Mouse (Mus musculus) thymus, postnatal 0 days (tissue): ENCODE data around the gene Lrrc26. TPM values are rescaled to one million over a fixed set of nuclear protein-coding genes. Genes with fewer than 3 reads are reported as not detected.

ENCODE experiments used
- DNase-seq: peaks from one replicate; pipeline ENCODE4 v3.0.0-alpha.2; 2015; ENCODE audit warnings: low spot score
- polyA plus RNA-seq: library from polyadenylated mRNA; unstranded; fragments of >200 nt; fragmentation: Nextera tagmentation; extraction: Ambion mirVana; gene quantifications from 2 replicates; pipeline ENCODE4 v1.2.1, GENCODE M21; 2015

Gene Lrrc26
- polyA plus RNA-seq, 1 experiment from 2014 or later, result 3.6 TPM

DNA sequence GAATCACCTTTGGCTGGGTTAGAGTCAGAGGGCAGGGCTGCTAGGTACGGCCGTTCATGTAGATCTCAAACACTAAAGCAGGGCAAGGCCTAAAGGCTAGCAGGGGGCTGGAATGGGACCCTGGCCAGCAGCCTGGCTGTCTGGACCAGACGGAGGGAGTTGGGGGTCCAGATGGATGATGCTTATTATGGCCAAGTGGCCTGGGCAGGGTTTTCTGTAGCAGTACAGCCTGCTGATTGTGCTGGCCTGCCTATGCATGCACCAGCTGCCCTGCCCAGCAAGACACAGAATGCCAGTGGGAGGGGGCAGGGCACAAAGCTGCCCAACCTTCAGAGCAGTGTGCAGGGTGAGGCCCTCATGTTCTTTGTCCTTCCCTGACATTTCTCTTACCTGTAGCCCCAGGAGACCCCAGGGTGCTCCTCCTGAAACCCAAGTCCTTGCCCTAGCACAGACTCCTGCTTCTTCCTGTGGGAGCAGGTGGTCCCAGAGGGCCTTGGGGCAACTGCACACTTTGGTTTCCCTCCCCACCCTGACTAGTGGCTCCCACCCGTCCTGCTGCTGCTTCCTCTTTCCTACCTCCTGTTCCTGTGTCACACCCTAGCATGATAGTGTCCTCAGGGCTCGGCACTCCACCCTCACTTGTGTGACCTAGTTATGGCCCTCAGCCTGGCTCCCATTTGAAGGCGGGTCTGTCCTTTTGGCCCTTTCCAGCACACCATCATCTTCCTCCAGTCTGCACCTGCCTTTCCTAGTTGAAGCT, 23.6 kb upstream of the Lrrc26 start:
- no peak for DNase-seq

DNA sequence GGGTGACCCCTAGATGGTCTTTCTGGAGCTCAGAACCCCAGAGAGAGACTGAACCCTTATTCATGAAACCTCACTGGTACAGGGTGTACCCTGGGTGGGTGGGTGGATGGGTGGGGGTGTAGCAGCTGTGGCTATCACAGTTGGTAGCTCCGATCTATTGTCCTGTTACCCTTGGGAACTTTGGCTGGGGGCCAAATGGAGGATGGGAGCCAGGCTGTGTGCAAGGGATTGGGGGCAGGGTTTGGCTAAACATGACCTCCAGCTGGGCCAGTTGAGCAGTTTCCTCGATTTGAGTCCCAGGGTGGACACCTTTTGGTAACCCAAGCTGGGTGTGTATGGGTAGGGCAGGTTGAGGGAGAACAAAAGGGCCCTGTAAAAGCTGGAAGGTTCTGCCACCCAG, 23.0 kb upstream of the Lrrc26 start:
- no peak for DNase-seq

DNA sequence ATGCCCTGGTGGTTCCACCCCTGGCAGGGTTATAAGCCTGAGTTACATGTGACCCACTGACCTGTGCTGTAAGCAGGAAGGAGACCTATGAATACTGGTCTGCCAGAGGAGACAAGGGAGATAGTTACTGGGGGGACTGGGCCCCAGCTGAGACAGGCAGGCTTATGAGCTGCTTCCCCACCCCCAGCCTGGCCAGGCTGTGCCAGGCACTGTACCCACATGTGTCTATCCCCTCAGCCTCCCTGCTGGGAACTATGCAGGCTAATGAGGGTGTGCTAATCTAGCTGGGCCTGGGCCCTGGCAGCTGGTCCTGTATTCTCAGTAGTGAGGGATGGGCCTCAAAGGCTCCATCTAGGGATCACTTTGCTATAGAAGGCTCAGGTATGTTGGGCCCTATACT, 22.5 kb upstream of the Lrrc26 start:
- DNase-seq, result no peak

DNA sequence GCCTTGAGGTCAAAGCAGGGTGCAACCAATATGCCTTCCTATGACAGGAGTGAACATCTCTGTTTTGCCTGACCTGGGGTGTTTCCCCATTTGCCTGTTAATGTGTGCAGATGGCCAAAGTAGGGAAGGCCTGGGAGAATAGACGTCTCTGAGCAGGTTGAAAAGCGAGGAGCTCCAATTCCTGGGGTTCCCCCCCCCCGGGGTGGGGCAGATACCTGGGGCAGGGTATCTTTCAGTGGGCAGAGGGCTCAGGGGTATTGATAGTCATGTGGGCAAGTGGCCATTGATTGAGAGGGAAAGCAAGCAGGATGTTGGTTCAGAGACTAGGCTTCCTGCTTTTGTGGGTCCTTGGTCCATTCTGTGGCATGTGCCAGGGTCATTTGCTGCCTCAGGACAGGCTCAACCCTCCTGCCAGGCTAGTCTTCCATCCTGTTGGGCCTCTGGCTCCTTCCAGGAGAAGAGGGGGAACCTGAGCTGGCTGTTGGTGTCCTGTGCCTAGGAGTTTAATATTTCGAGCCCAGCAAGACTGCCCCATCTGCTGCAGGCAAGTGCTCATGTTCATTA, 21.9 kb upstream of the Lrrc26 start:
- DNase-seq, result no peak

DNA sequence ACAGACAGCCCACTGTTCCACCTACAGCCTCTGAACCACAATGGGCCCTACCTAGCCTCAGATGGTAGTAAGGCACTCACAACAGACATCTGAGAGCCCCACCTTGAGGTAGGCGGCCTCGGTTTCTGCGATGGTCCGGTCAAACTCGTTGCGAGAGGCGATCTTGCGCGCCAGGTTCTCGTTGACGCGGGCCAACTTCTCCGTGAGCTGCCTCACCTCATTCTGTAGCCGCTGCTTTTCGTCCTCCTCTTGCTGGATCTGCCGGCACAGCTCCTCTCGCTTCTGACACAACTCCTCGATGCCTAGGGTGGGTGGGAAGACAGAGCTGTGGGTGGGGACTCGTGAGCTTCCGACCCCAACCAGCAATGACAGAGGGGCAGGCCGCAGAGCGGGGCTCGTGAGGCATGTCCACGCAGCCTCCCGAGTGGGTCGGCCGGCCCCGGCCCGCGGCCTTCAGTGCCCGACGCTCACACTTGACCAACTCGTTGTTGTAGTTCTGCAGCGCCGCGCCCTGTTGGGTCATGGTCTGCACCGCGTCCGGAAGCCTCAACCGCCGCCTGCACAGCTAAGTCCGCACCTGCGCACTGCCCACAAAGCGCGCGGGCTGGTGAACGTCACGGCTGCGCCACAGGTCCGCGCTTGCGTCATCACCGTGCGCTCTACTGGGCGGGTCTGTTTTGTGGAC, 17.7 kb upstream of the Lrrc26 start, which contains the start of the genes Ssna1 and Anapc2:
Gene Ssna1, minus strand, starts transcription at position 612 of the 685 bp plus-strand sequence.
Gene Anapc2, plus strand, starts transcription at position 652 of the 685 bp plus-strand sequence.
- DNase-seq, result peak; percentile 97

DNA sequence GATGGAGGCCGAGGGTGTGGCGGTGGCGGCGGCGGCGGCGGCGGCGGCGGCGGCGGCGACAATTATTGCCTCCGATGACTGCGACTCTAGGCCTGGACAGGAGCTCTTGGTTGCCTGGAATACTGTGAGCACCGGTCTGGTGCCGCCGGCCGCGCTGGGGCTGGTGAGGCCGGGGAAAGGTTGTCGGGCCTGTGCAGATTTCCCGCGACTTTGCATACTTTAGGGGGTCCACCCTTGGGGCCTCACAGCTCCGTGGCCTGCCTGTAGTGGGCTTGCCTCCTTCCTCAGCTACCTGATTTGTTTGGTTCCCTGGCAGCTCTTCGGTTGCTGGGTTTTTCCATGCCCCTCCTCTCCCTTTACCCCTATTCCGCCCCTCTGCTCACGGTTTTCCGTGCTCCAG, 17.2 kb upstream of the Lrrc26 start:
- no peak for DNase-seq

DNA sequence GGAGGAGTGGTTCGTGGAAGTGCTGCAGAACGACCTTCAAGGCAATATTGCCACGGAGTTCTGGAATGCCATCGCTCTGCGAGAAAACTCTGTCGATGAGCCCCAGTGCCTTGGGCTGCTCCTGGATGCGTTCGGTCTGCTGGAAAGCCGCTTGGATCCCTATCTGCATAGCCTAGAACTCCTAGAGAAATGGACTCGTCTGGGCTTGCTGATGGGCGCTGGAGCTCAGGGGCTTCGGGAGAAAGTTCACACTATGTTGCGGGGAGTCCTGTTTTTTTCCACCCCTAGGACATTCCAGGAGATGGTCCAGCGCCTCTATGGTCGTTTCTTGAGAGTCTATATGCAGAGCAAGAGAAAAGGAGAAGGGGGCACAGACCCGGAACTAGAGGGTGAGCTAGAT, 16.7 kb upstream of the Lrrc26 start:
- DNase-seq, result no peak

DNA sequence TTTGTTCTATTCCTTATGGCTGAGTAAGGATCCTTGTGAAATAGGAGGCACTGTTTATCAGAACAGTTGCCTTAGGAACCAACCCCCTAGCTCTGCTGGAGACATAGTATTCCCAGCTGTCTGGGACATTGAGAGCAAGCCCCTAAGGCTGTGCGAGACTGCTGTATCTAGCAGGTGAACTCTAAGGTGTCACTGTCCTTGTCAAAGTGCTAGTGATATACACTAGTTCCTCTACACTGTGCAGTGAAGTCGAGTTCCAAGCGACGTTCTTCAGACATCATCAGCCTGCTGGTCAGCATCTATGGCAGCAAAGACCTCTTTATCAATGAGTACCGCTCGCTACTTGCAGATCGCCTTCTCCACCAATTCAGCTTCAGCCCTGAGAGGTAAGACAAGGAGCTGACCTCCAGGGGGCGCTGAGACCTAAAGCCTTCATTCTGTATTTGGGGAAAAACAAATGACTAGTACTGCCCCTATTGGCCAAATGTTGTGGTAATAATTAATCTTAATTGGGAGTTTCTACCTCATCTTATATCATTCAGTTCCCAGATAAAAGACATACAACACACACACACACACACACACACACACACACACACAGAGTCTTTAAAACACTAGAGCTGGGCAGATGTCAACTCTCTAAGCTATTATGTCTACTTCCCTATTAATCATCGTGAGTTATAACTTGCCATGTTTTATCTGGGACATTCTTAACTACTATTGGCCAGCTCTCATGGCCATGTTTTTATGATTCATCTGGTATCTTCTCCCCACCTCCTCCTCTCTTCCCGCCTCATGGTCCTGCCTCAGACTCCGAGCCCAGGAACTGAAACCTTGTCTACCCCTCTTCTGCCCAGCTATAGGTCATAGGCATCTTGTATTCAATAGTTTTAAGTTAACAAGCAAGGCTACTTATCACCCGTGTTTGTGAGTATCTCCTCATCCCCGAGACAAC, 10.5 kb upstream of the Lrrc26 start:
- peak; percentile 78 for DNase-seq

DNA sequence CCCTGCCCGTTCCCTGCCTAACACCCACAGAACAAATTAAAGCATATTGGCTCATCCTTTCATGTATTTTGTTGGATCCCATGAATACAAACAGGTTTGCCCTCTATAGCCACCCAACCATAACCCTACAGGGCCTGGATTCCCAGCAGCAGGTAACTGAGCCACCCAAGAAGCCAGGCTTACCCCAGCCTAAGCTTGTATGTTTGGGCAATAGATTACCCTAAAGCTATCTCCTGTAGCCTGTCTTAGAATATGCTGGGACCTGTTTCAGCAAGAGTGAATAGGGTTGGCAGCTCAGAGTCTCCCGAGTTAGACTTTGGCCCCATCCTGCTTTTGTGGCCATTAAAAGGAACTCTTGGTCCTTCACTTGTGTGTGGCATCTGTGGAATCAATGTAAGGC, 4.2 kb upstream of the Lrrc26 start:
- no peak for DNase-seq

DNA sequence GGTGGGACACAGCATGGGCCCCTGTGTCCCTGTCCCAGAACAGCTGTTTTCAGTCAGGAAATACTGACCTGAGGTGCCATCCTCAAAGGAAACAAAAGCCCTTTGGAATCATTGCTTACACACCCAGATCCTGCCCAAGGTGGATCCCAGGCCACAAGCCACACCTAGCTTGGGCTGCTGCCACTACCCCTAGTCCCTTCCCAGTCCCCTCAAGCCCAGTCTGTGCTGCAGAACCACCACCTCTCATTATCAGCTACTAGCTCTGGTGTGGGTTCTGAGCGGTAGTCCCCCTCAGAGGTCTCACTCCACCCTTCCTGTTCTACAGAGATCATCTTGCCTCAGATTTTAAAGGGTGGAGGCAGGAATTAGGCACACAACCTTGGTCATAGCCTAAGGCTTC, 3.4 kb upstream of the Lrrc26 start:
- DNase-seq, result no peak

DNA sequence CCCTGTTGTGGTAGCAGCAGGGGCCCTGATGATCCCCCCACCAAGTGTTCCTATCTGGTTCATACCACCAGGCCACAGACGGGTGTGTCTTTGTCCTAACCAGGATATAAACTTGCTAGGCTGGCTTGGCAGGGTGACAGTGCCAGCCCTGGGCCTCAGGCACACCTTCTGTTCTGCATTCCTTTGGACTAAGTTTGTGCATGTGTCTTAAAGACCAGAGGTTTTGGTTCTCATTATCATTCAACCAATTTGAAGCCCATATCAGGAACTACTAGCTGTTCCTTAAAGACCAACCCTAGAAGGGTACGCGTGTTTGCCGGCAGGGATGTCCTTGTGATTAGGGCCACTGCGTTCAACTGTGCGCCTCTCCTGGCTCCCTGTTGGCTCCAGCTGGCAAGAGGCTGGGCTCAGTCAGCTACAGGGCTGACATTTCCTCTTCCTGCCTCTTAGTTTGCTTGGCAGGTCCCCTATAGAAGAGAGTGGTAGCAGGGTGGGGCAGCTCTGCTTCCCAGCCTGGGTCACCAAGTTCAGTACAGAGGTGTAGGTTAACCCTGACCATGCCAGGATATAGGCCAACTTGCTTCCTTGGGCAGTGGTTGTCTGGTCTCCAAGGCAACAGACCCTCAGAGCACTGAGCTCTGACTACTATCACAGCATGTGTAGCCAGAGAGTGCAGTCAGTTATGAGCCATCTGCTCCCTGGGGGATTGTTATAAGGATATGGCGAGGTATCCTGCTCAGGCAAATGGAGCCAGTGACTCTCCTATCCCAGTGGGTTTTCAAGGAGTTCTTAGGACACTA, 2.7 kb upstream of the Lrrc26 start:
- DNase-seq, result no peak

DNA sequence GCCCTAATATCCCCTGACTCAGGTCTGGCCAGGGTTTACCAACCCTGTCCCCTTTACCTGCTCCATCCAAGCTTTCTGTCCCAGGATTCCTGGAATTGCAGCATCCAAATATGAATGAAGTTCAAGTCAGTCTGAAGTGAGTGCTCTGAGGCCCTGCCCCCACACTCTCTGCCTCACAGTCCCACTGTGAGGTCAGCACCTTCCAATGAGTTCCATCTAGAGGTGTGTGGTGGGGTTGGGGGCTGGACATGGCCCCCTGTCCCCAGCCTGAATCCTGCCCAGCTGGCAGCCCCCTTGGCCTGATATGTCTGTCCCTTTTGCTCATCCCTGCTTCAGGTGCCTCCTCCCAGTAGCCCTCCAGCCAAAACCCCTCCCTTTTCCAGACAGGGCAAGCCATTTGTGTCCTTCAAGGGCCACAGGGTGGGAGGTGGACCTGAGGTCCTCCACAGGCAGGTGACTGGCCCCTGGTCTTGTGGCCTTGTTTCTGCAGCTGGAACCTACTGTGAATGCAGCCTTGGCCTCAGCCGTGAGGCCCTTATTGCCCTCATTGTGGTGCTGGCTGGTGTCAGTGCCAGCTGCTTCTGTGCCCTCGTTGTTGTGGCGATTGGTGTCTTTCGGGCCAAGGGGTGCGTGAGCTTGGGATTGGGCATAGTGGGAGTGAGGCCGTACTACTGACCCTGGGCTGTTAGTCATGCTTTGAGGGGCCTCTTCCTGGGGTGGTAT, 1.6 kb upstream of the Lrrc26 start, which contains the start of gene Tmem210:
Gene Tmem210, plus strand, starts transcription at position 219 of the 723 bp plus-strand sequence.
- DNase-seq, result no peak

DNA sequence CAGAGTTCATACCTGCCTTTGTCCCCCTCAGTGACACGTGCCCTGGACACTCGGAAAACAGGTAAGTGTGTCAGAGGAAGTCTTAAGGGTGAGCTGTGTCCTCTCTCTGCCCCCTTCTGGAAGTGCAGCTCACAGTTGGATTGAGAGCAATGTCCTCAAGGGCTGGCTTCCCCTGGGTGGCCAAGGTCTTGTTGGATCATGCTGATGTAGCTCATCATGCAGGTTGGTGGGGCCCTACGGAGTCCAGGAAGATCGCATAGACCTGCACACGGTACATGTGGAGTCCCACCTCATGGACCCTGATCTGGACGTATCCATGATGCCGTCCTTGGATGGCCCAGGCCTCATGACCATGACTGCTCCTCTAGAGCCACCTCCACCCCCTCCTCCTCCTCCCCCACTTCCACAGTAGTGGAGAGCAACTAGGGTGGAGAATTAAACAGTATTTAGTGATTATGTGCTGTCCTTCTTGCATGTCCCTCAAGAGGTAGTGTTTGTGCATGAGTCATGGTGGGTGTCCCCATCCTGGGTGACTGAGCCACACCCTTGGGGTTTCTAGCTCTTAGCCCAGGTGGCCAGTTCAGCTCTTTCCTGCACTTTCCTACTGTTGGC, 875 bp upstream of the Lrrc26 start:
- no peak for DNase-seq

DNA sequence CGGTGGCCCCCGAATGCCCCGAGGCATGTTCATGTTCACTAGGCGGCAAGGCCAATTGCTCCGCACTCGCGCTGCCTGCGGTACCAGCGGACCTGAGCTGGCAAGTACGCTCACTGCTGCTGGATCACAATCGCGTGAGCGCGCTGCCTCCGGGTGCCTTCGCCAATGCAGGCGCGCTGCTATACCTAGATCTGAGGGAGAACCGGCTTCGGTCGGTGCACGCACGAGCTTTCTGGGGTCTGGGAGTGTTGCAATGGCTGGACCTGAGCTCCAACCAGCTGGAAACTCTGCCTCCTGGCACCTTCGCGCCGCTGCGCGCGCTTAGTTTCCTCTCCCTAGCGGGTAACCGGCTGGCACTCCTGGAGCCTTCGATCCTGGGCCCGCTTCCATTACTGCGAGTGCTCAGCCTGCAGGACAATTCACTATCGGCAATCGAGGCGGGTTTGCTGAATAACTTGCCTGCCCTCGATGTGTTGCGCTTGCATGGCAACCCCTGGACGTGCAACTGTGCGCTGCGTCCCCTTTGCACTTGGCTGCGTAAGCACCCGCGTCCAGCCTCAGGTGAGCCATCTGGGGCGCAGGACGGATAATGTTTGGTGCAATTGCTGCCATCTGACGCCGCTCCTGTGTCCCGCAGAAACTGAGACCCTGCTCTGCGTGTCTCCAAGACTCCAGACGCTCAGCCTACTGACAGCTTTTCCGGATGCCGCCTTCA, 543 bp downstream of the Lrrc26 start:
- DNase-seq, result no peak

DNA sequence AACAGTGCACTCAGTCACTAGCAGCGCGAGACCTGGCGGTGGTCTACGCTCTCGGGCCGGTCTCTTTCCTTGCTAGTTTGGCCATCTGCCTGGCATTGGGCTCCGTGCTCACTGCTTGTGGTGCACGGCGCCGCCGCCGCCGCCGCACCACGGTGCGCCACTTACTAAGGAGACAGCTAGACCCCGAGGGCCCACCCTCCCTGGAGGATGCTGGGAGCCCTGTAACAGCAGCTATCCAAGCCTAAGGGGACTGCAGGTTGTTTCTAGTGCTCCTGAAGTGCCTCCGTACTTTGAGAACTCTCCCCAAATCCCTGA, 1.1 kb downstream of the Lrrc26 start:
- no peak for DNase-seq

DNA sequence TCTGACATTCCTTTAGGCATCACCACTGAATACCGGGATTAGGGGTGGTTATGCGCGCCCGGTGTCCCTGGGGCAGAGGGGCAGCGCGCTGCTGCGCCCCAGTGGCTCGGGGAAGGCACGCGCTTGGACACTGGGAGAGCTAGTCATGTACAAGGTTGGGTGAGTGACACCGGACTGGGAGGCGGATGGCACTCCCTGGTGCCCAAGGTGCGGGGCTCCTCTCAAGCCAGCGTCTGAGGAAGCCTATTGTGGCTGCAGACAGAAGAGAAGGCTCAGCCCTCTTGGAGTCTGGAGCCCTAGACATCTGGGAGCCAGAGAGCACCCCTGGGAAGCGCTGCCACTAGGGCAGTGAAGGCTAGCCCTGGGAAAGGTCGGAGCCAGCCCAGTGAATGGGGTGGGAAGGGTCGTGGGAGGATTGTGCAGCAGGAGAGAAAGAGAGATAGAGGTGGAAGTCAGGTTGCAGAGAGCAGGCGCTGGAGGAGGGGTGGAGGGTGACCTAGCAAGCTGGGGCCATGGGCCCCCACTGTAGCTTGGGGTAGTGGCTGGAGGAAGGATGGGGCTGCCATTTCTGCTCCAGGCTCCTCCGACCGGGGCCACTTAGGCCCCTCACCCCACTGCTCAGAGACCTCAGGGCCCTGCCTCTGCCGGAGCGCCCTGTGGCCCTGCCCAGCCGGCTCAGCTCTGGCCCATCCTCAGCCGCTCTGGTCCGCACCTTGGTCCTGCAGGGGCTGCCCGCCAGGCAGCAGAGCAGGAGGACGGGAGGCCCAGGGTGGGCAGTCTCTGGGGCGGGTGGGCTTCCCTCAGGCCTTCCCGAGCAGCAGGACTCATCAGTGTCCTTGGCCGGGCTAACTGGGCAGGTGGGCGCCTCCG, 1.7 kb downstream of the Lrrc26 start:
- no peak for DNase-seq

DNA sequence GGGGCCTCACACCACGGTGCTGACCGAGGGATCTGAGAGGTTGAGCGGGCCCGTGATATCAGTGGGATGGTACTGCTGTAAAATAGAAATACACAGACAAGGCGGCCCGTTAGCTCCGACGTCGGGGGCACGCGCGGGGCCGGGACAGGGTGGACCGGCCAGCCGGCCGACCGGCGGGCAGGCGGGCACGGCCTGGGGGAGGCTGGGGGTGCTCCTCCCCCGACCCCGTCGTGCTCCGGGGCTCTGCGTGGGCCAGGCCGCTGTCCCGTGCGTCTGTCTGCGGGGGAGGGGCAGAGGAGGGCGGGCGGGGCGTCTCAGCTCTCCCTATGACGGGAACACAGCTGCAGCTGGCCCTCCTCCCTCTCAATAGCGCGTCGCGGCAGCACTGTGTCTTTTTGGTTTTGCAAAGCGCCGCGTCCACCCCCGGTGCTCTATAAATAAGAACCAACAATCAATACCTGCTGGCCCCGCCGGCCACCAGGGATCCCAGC, 2.4 kb downstream of the Lrrc26 start:
- no peak for DNase-seq

DNA sequence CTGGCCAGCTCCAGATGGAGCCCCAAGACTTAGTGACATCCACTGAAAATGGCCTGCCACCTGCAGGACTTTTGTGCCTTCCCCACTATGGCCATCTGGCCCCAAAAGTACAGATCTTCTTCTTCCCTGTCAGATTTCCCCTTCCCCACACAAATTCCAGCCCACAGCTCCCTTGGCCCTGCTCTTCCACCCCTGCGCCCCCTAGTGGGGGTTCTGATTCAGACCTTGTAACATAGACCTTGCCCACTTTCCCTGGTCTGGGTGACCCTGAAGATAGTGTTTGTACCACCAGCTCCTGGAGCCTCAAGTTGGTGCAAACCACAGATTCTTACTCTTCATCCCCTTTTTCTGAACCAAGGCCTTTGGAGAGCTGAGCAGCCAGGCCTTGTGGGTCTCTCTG, 3.1 kb downstream of the Lrrc26 start:
- DNase-seq, result peak; percentile 58
